ENCODE assay signal across 23 mouse cellular contexts in genomic region chr3:109885672-109886071, GRCm38 (mm10).
"Had no signal": no experiment of that assay in that cellular context is flagged by ENCODE, and none has a peak within 500 bp of the region (broad histone marks: within the 10 kb centered on the region; RNA-seq: fewer than 3 reads in every experiment).

No protein-coding gene starts in this region.

- H3K4me1 ChIP-seq: limb, embryonic 13.5 days; lung, embryonic 15.5 days; neural tube, embryonic 12.5 days; neural tube, embryonic 15.5 days had no signal

- ATAC-seq: intestine, postnatal 0 days; liver, postnatal 0 days had no signal

- H3K4me3 ChIP-seq: layer of hippocampus, adult 2 months; limb, embryonic 10.5 days; limb, embryonic 13.5 days; lung, embryonic 15.5 days; neural tube, embryonic 12.5 days; neural tube, embryonic 15.5 days had no signal

- H3K9ac ChIP-seq: limb, embryonic 13.5 days; liver, embryonic 14.5 days; liver, postnatal 0 days; lung, embryonic 15.5 days; neural tube, embryonic 12.5 days; neural tube, embryonic 15.5 days had no signal

- H3K9me3 ChIP-seq: limb, embryonic 10.5 days; limb, embryonic 13.5 days; lung, embryonic 15.5 days; neural tube, embryonic 12.5 days; neural tube, embryonic 15.5 days had no signal

- DNase-seq: kidney, adult 2 months; kidney, postnatal 25 days; layer of hippocampus, adult 9-11 months; liver; liver, postnatal 0 days; lung, postnatal 14 days; lung, postnatal 4 days; right cerebral cortex, adult 18-20 months; right cerebral cortex, postnatal 14 days; right cerebral cortex, postnatal 4 days; thymus, adult 2 months; thymus, postnatal 14 days; thymus, postnatal 4 days had no signal

- H3K27me3 ChIP-seq: limb, embryonic 13.5 days; lung, embryonic 15.5 days; neural tube, embryonic 12.5 days; neural tube, embryonic 15.5 days had no signal

- H3K4me2 ChIP-seq: limb, embryonic 13.5 days; lung, embryonic 15.5 days; neural tube, embryonic 12.5 days; neural tube, embryonic 15.5 days had no signal

- H3K27ac ChIP-seq: kidney, postnatal 0 days; layer of hippocampus, adult 2 months; limb, embryonic 10.5 days; limb, embryonic 13.5 days; liver, embryonic 14.5 days; lung, embryonic 15.5 days; neural tube, embryonic 12.5 days; neural tube, embryonic 15.5 days; stomach, postnatal 0 days had no signal

- H3K36me3 ChIP-seq: limb, embryonic 10.5 days; limb, embryonic 13.5 days; lung, embryonic 15.5 days; neural tube, embryonic 12.5 days; neural tube, embryonic 15.5 days had no signal
